Mouse (Mus musculus) forebrain, postnatal 0 days (tissue): ENCODE measurements around the gene Pdzd2. TPM values are rescaled to one million over a fixed set of nuclear protein-coding genes. Genes with fewer than 3 reads are reported as not detected.

ENCODE experiments used
- ATAC-seq: fragments of 200-750 bp; cut with Nextera tagmentation; 2 replicates; pipeline ENCODE4 v1.8.0; 2017; ENCODE audit warnings: mild to moderate bottlenecking, moderate library complexity
- DNase-seq: peaks from one replicate; pipeline ENCODE4 v3.0.0-alpha.2; 2015
- H3K27ac ChIP-seq: fragments of 300-500 bp; sonication (generic); 2 replicates; pipeline ENCODE4 v1.5.1; 2014; ENCODE audit warnings: low read depth, mild to moderate bottlenecking, antibody characterized with exemption, low read length, moderate library complexity, mixed read lengths
- H3K27me3 ChIP-seq: fragments of 300-500 bp; sonication (generic); 2 replicates; pipeline ENCODE4 v1.6.1; 2014; ENCODE audit warnings: mild to moderate bottlenecking, low read length, mixed read lengths; ENCODE audit not compliant: insufficient read depth
- H3K36me3 ChIP-seq: fragments of 300-500 bp; sonication (generic); 2 replicates; pipeline ENCODE4 v1.6.1; 2014; ENCODE audit warnings: mild to moderate bottlenecking, moderate library complexity; ENCODE audit not compliant: insufficient read depth
- H3K4me1 ChIP-seq: fragments of 300-500 bp; sonication (generic); 2 replicates; pipeline ENCODE4 v1.6.1; 2014; ENCODE audit warnings: antibody characterized with exemption; ENCODE audit not compliant: insufficient read depth
- H3K4me2 ChIP-seq: fragments of 300-500 bp; sonication (generic); 2 replicates; pipeline ENCODE4 v1.6.1; 2014; ENCODE audit warnings: low read depth, mild to moderate bottlenecking, moderate library complexity
- H3K4me3 ChIP-seq: fragments of 300-500 bp; sonication (generic); 2 replicates; pipeline ENCODE4 v1.5.1; 2014; ENCODE audit warnings: low read depth, low read length, mixed read lengths
- H3K9ac ChIP-seq: fragments of 300-500 bp; sonication (generic); 2 replicates; pipeline ENCODE4 v1.6.1; 2014; ENCODE audit warnings: mild to moderate bottlenecking
- H3K9me3 ChIP-seq: fragments of 300-500 bp; sonication (generic); 2 replicates; pipeline ENCODE4 v1.6.1; 2016; ENCODE audit warnings: low read length
- CTCF ChIP-seq: sonication (generic); IDR thresholded peaks from 2 replicates; pipeline ENCODE4 v1.5.1; 2016; ENCODE audit warnings: antibody characterized with exemption, control low read depth, low read depth
- WGBS: fragments of 180-500 bp; shearing (Covaris S2); extraction: QIAGEN DNeasy Blood & Tissue Kit; methylation state at CpG from one replicate; pipeline ENCODE4 v1.1.7; 2014; 5-methylcytosine and 5-hydroxymethylcytosine counted together
- polyA plus RNA-seq: library from polyadenylated mRNA; unstranded; fragments of >200 nt; fragmentation: Nextera tagmentation; extraction: Ambion mirVana; gene quantifications from 2 replicates; pipeline ENCODE4 v1.2.1, GENCODE M21; 2015
- total RNA-seq: library from RNA; depleted of rRNA; stranded (reverse); fragments of >200 nt; gene quantifications from 2 replicates; pipeline ENCODE4 v1.2.3, GENCODE M21; 2014

Pdzd2 gene
- total and polyA plus RNA-seq, 2 experiments from 2014 or later, result 9.4 to 18.9 TPM

DNA sequence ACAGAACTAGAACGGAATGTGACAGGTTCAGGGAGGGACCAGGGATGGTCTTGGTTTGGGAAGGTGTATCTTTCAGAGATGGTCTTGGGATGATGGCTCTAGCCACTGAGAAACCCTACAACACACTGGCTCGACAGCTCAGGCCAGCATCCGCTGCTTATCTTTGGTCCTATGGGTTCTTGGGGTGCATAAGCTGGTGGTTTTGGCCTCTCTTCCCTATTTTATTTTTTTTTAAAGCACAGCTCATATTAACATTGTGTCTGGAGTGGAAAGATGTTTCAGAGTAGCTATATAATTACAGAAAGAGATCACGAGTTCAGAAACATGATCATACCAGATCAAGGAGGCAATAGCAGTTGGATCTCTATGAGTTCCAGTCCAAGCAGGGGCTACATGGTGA is 375.6 kb downstream of the Pdzd2 start:
- H3K4me2 ChIP-seq, result no peak overlapping the region
- no peak overlapping the region for H3K9ac ChIP-seq
- no peak for DNase-seq
- no peak overlapping the region for H3K27ac ChIP-seq
- H3K9me3 ChIP-seq, result no peaks in the 10 kb centered on the region
- 91% methylated on average over 4 of the region's 4 CpGs for WGBS
- H3K36me3 ChIP-seq, result no peaks in the 10 kb centered on the region
- TF ChIP-seq CTCF, result no peak
- H3K4me3 ChIP-seq, result no peak overlapping the region
- peaks cover 16% of the 10 kb centered on the region; the same call in 1 of the 2 replicates for H3K4me1 ChIP-seq
- ATAC-seq, result no peak
- H3K27me3 ChIP-seq, result no peaks in the 10 kb centered on the region

DNA sequence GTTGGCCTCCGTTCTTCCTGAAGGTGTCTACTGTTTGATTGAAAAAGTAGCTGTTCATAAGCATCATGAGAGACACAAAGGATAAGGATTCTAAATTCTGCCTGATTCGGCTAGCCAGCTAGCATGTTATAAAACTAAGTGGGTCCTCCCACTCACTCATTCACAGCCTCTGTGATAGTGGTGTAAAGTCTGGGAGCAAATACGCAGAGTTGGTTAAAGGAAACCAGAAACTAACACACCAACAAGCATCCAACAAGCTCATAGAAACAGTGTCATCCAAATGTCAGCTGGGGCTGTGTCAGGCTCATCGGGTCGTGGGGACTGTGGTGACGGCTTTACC is 377.1 kb downstream of the Pdzd2 start:
- Histone ChIP-seq H3K27me3 (no peaks in the 10 kb centered on the region), H3K4me3 (no peak overlapping the region), H3K9ac (no peak overlapping the region), H3K4me1 (peaks cover 16% of the 10 kb centered on the region; the same call in 1 of the 2 replicates), H3K36me3 (no peaks in the 10 kb centered on the region), H3K27ac (no peak overlapping the region), H3K4me2 (no peak overlapping the region), H3K9me3 (no peaks in the 10 kb centered on the region)
- ATAC-seq (no peak), DNase-seq (no peak)
- 84% methylated on average over 6 of the region's 6 CpGs for WGBS
- no peak for TF ChIP-seq CTCF

DNA sequence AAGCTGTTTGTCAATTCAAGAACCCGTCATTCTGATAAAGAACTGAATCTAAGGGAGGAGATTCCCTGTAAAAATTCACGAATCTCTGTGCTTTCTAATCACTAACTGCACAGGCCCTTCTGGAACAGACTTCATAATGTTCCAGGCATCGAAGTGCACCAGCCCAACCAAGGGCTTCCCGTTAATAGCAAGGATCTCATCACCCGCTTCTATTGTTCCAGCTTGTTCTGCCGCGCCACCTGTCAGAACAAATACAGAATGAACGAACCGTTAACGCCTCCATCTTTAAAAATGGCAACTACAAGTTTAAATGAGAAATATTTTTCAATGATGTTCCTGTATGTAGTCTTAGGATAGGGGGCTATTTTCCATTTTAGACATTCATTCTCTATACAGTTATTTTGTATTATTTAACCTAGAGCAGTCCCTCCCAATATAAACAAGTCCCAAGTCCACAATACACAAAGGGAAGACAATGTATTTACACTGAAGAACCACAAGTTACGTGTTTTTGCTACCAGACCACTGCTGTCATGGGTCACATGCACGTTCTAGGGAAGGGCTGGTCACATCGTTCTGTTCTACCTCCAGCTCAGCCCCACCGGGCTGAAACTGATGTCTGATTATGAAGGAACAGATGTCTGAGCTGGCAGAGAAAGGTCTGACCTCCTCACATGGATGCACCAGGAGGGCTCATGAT is 377.6 kb downstream of the Pdzd2 start:
- Histone ChIP-seq H3K27me3 (no peaks in the 10 kb centered on the region), H3K4me2 (no peak overlapping the region), H3K9me3 (no peaks in the 10 kb centered on the region), H3K9ac (no peak overlapping the region), H3K36me3 (no peaks in the 10 kb centered on the region), H3K27ac (no peak overlapping the region), H3K4me3 (no peak overlapping the region), H3K4me1 (peaks cover 16% of the 10 kb centered on the region; the same call in 1 of the 2 replicates)
- no peak for TF ChIP-seq CTCF
- ATAC-seq, result no peak
- no peak for DNase-seq
- 84% methylated on average over 14 of the region's 14 CpGs for WGBS

DNA sequence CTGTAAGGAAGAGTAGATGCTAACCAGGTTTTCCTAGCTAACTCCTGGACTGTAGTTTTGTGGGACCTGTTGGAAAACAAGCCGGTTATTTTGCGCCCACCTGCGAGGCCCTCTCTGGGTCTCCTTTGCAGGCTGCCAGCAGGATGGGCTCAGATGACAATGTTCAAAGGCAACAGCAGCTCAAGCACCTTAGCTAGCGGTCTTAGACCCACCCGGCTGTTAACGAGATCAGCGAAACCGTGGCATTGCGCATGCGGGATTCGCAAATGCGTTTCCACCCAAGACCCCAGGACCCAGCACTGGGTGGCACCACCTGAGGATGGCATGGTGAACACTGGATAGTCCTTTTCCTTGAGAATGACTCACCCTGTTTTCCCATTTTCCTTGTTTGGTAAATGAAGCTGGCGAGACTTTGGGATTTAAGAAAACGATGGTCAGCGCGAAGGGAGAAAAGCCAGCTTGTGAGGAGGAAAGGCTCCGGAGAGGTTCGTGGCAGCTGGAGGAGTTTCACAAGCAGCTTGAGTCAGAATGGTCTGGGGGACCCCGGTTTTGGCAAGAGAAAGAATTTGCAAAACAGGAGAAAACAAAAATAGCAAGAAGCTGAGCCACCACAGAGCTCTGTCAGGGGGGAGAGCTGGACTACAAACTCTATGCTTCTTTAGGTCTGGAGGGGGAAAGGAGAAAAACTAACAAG is 379.1 kb downstream of the Pdzd2 start:
- no peak for ATAC-seq
- 77% methylated on average over 19 of the region's 19 CpGs for WGBS

DNA sequence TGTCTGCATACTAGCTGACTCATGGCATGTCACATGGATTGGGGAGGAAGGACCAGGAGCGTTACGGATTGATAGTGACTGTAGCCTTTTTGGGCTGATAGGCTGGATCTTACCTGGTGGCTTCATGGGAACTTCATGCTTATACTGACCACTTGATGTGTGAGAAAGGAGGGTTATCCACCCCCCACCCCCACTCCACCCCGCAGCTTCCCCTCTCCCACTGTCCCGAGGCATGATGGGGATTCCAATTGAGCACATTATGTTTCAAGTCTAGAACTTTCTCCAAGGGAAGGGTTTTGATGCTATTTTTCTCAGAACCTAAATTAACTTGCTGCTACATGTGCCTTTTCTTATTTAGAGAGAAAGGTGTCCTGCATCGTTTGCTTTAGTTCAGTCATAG is 381.3 kb downstream of the Pdzd2 start:
- Histone ChIP-seq H3K4me2 (no peak overlapping the region), H3K4me1 (no peaks in the 10 kb centered on the region), H3K4me3 (no peak overlapping the region), H3K9ac (no peak overlapping the region), H3K36me3 (no peaks in the 10 kb centered on the region; the same call in 1 of the 2 replicates), H3K9me3 (no peaks in the 10 kb centered on the region), H3K27me3 (no peaks in the 10 kb centered on the region), H3K27ac (no peak overlapping the region)
- ATAC-seq, result no peak
- no peak for DNase-seq
- no peak for TF ChIP-seq CTCF
- 95% methylated on average over 5 of the region's 5 CpGs for WGBS

More for the DNA sequence above, 379.1 kb downstream of the Pdzd2 start:
- no peak for TF ChIP-seq CTCF
- peaks cover 7% of the 10 kb centered on the region; the same call in 1 of the 2 replicates for H3K4me1 ChIP-seq
- no peaks in the 10 kb centered on the region for H3K27me3 ChIP-seq
- no peak for DNase-seq
- H3K4me3 ChIP-seq, result no peak overlapping the region
- no peaks in the 10 kb centered on the region for H3K36me3 ChIP-seq
- H3K9ac ChIP-seq, result no peak overlapping the region
- H3K27ac ChIP-seq, result no peak overlapping the region
- no peak overlapping the region for H3K4me2 ChIP-seq
- H3K9me3 ChIP-seq, result no peaks in the 10 kb centered on the region

DNA sequence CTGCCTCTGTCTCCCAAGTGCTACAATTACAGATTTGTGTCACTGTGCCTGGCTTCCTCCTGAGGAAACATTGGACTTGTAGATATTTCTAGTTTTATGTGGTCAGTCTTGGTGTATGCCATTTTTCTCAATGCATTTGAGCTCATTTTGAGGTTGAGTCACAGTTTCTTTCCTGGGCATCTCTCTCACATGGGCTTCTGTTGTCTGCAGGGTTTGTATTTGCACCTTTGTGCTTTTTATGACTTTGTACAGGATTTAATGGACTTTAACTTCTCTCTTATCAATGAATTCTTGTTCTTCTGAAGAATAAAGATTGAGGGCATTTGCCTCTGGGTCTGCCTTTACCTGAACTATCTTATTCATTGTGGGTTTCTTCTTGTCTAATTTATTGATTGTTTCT is 382.3 kb downstream of the Pdzd2 start:
- H3K9me3 ChIP-seq, result no peaks in the 10 kb centered on the region
- peaks cover under 1% of the 10 kb centered on the region; the same call in 1 of the 2 replicates for H3K36me3 ChIP-seq
- no peak overlapping the region for H3K4me2 ChIP-seq
- ATAC-seq, result no peak
- H3K4me3 ChIP-seq, result no peak overlapping the region
- H3K9ac ChIP-seq, result no peak overlapping the region
- H3K4me1 ChIP-seq, result no peaks in the 10 kb centered on the region
- DNase-seq, result no peak
- H3K27me3 ChIP-seq, result no peaks in the 10 kb centered on the region
- no peak for TF ChIP-seq CTCF
- H3K27ac ChIP-seq, result no peak overlapping the region

DNA sequence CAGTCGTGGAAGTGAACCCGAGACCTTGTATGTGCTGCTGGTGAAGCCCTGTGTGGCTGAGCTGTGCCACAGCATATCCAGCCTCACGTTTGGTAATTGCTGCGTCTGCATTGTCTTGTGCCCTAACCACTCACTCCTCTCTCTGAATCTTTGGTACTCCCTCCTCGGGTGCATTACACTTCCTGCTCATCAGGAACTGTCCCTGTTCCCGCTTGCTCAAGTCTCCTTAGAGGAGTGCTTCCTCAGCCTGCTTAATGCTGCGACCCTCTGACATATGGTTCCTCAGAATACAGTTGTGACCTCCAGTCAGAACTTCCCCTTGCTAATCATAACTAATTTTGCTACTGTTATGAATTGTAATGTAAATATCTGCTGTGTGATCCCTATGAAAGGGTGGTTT is 383.8 kb downstream of the Pdzd2 start:
- H3K9me3 ChIP-seq, result no peaks in the 10 kb centered on the region
- WGBS, result 83% methylated on average over 7 of the region's 7 CpGs
- no peaks in the 10 kb centered on the region for H3K4me1 ChIP-seq
- DNase-seq (no peak), ATAC-seq (no peak)
- no peak for TF ChIP-seq CTCF
- no peak overlapping the region for H3K9ac ChIP-seq
- H3K27me3 ChIP-seq, result no peaks in the 10 kb centered on the region
- peaks cover 6% of the 10 kb centered on the region; the same call in 1 of the 2 replicates for H3K36me3 ChIP-seq
- no peak overlapping the region for H3K4me2 ChIP-seq
- no peak overlapping the region for H3K27ac ChIP-seq
- no peak overlapping the region for H3K4me3 ChIP-seq
